Mouse (Mus musculus): ENCODE measurements around the gene Uap1. TPM values are rescaled to one million over a fixed set of nuclear protein-coding genes. Genes with fewer than 3 reads are reported as not detected.
"Not testable (repeated sequence)": the region's sequence is repeated elsewhere in the genome, so short reads cannot be mapped to it uniquely, and the experiment has no call there.

Uap1 gene
- polyA plus RNA-seq, 1 experiment from 2014 or later = 61.9 TPM

- WGBS = 81% methylated on average over 19 of the region's 19 CpGs
- no peak overlapping the region for H3K9ac ChIP-seq
- H3K27ac ChIP-seq (replicated peaks) = peak overlapping the region; percentile 52
- no peak for ATAC-seq (ENCODE audit: low FRiP score, low read depth)
- H3K4me3 ChIP-seq = no peak overlapping the region; the same call in 1 of the 2 replicates
- H3K36me3 ChIP-seq = no peaks in the 10 kb centered on the region
- no peaks in the 10 kb centered on the region for H3K27me3 ChIP-seq
- 0 out of 2 replicates have a peak overlapping the region, but pooled peaks have one; percentile 19 for H3K4me2 ChIP-seq
- no peaks in the 10 kb centered on the region for H3K9me3 ChIP-seq
- no peaks in the 10 kb centered on the region for H3K4me1 ChIP-seq (replicated peaks)
Observed at GRCm38 (mm10) chr1:170109776-170110515, 64.8 kb downstream of the Uap1 start.

DNA sequence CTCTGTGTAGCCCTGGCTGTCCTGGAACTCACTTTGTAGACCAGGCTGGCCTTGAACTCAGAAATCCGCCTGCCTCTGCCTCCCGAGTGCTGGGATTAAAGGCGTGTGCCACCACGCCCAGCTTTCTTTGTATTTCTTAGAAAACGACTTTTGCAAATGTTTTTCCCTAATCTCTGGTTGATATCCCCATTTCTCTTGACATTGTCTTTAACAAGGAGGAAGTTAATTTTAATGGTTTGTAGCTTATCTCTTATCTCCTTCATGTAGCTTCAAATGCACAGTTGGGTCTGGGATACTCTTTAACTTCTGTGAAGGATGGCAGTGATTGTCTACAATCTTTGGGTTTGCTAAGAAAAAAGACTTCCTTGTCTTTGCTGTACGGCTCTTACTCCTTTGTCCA is 71.9 kb downstream of the Uap1 start:
- WGBS = 91% methylated on average over 6 of the region's 6 CpGs
- H3K27ac ChIP-seq (replicated peaks); H3K4me2 ChIP-seq; H3K4me1 ChIP-seq (replicated peaks); ATAC-seq (ENCODE audit: low FRiP score, low read depth); H3K27me3 ChIP-seq; H3K4me3 ChIP-seq; H3K36me3 ChIP-seq; H3K9me3 ChIP-seq; H3K9ac ChIP-seq: not testable (repeated sequence)

Other genes starting within 250 kb of the Uap1 start
- 3.2 and 3.4 TPM in 2 replicates for gene Ccdc190, start 246.3 kb downstream of the Uap1 start, polyA plus RNA-seq (2015; fragmentation: Nextera tagmentation; extraction: Ambion mirVana)
- gene Hsd17b7, start 205.7 kb downstream of the Uap1 start, polyA plus RNA-seq (2015; fragmentation: Nextera tagmentation; extraction: Ambion mirVana) = 21.3 and 24.3 TPM in 2 replicates
- 9.9 and 10.2 TPM in 2 replicates for gene Ddr2, start 64.2 kb downstream of the Uap1 start, polyA plus RNA-seq (2015; fragmentation: Nextera tagmentation; extraction: Ambion mirVana)
- 9.6 TPM in 2 replicates for gene Uhmk1, start 40.4 kb upstream of the Uap1 start, polyA plus RNA-seq (2015; fragmentation: Nextera tagmentation; extraction: Ambion mirVana)
- gene Sh2d1b2, start 57.8 kb upstream of the Uap1 start, polyA plus RNA-seq (2015; fragmentation: Nextera tagmentation; extraction: Ambion mirVana) = not detected in 2 replicates
- gene Sh2d1b1, start 102.4 kb upstream of the Uap1 start, polyA plus RNA-seq (2015; fragmentation: Nextera tagmentation; extraction: Ambion mirVana) = 0.09 and 0.13 TPM in 2 replicates
- gene Gm7694, start 131.4 kb upstream of the Uap1 start, polyA plus RNA-seq (2015; fragmentation: Nextera tagmentation; extraction: Ambion mirVana) = 2.1 and 2.6 TPM in 2 replicates
- gene Spata46, start 133.8 kb upstream of the Uap1 start, polyA plus RNA-seq (2015; fragmentation: Nextera tagmentation; extraction: Ambion mirVana) = 0.61 and 1.2 TPM in 2 replicates